Mouse (Mus musculus): ENCODE data around the gene Mdga2. TPM values are rescaled to one million over a fixed set of nuclear protein-coding genes. Genes with fewer than 3 reads are reported as not detected.

The Mdga2 gene
- polyA plus RNA-seq, 1 experiment from 2014 or later, result 4.7 TPM

DNA sequence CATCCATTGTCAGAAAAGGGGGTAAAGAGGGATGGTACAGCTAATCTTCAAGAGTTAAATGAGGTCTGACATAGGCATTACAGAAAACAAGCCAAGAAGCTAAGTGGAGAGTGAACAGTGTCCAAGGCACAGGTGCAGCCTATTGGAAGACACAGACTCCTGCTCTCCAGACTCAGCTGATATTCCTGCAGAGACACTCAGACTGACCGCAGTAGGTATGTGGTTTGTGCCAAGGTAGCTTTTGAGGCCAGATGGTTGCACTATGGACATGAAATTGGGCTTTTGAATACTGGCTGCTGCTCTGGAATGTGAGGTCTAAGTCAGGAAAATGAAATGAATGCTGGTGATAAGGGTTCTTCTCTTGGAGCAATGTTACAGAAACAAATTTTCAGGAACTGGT is 44.2 kb downstream of the Mdga2 start:
- no peak overlapping the region for H3K4me3 ChIP-seq (ENCODE audit: low read depth, low read length)
- 86% methylated on average over 1 of the region's 1 CpGs for WGBS
- H3K4me2 ChIP-seq (ENCODE audit: low read depth, low read length, severe bottlenecking), result no peak overlapping the region
- no peaks in the 10 kb centered on the region for H3K27me3 ChIP-seq (ENCODE audit: control insufficient read depth, insufficient read depth, low read length)
- no peak overlapping the region for H3K9ac ChIP-seq (ENCODE audit: low read length)
- no peaks in the 10 kb centered on the region for H3K4me1 ChIP-seq (replicated peaks; ENCODE audit: control insufficient read depth, insufficient read depth, low read length)
- no peak for ATAC-seq (replicated peaks; ENCODE audit: low FRiP score)
- no peak overlapping the region for H3K27ac ChIP-seq (ENCODE audit: low read depth, low read length)
- H3K36me3 ChIP-seq (ENCODE audit: control insufficient read depth, insufficient read depth, low read length), result no peaks in the 10 kb centered on the region
- no peaks in the 10 kb centered on the region for H3K9me3 ChIP-seq (ENCODE audit: control insufficient read depth, low read length)
- DNase-seq (ENCODE audit: low spot score), result no peak

DNA sequence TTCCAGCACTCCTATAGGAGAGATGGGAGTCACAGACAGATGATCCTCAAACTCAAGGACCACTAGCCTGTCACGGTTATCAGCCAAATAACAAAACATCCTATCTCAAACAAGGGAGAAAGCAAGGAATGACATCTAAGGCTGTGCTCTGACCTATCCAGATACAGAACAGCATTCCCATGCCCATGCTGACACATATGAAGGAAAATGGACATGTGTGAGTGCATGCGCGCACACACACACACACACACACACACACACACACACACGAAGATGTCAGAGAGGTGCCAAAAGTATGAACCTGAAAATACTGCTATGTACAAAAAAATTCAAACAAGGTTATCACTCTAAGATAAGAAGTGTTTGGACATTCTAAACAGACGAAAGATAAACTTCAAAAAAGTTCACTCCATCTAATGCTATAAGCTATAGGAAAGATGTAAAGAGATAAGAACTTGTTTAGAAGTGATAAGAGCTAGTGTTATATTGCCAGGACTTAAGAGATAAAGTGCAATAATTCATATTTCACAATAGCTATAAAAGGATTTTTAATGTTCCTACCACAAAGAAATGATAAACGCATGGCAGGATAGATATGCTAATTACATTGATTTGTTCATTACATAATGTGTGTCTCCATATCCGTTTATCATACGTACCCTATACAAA is 65.6 kb downstream of the Mdga2 start:
- DNase-seq (ENCODE audit: low spot score) (no peak), ATAC-seq (replicated peaks; ENCODE audit: low FRiP score) (no peak)
- H3K36me3 ChIP-seq (ENCODE audit: control insufficient read depth, insufficient read depth, low read length), result no peaks in the 10 kb centered on the region
- H3K9ac ChIP-seq (ENCODE audit: low read length), result no peak overlapping the region
- WGBS, result 88% methylated on average over 8 of the region's 8 CpGs
- no peaks in the 10 kb centered on the region for H3K9me3 ChIP-seq (ENCODE audit: control insufficient read depth, low read length)
- H3K4me2 ChIP-seq (ENCODE audit: low read depth, low read length, severe bottlenecking), result no peak overlapping the region
- no peaks in the 10 kb centered on the region for H3K27me3 ChIP-seq (ENCODE audit: control insufficient read depth, insufficient read depth, low read length)
- H3K27ac ChIP-seq (ENCODE audit: low read depth, low read length), result no peak overlapping the region
- no peaks in the 10 kb centered on the region for H3K4me1 ChIP-seq (replicated peaks; ENCODE audit: control insufficient read depth, insufficient read depth, low read length)
- H3K4me3 ChIP-seq (ENCODE audit: low read depth, low read length), result no peak overlapping the region

DNA sequence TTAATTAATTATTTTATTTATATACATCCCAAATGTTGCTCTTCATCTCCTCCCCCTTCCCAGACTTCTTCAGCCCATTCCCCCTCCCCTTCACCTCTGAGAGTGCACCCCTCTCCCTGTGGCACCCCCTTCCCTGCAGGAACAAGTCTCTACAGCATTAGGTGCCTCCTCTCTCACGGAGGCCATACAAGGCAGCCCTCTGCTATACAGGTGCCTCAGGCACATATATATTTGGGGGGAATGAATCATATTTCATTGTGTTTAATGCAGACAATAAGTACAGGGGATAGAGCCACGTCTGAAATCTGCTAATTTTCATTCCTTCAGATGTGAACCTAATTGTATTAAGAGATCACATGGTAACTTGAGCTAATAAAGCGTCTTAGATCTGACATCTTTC is 69.3 kb downstream of the Mdga2 start:
- Histone ChIP-seq H3K4me3 (ENCODE audit: low read depth, low read length) (no peak overlapping the region), H3K27me3 (ENCODE audit: control insufficient read depth, insufficient read depth, low read length) (no peaks in the 10 kb centered on the region), H3K36me3 (ENCODE audit: control insufficient read depth, insufficient read depth, low read length) (no peaks in the 10 kb centered on the region), H3K27ac (ENCODE audit: low read depth, low read length) (no peak overlapping the region), H3K9me3 (ENCODE audit: control insufficient read depth, low read length) (no peaks in the 10 kb centered on the region), H3K4me1 (replicated peaks; ENCODE audit: control insufficient read depth, insufficient read depth, low read length) (no peaks in the 10 kb centered on the region), H3K9ac (ENCODE audit: low read length) (no peak overlapping the region), H3K4me2 (ENCODE audit: low read depth, low read length, severe bottlenecking) (no peak overlapping the region)
- ATAC-seq (replicated peaks; ENCODE audit: low FRiP score) (no peak), DNase-seq (ENCODE audit: low spot score) (no peak)
- 62% methylated on average over 3 of the region's 3 CpGs for WGBS

DNA sequence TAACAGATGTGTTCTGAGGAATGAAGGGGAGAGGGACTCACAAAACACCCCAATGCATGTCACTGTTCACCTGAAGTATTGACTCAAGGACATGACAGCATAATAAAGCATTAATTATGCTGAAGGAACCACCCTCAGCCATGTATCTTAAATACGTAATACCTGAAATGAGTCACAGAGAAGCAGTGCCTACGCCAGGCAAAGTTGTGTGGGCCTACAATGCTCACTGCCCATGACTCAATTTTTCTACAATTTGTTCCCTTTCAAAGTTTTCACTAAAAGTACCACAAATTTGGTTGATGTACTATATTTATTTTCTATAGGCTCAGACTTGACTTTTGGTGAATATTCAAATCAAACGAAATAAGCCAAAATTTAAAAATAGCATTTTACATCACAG is 80.7 kb downstream of the Mdga2 start:
- Histone ChIP-seq H3K4me3 (ENCODE audit: low read depth, low read length) (no peak overlapping the region), H3K9me3 (ENCODE audit: control insufficient read depth, low read length) (no peaks in the 10 kb centered on the region), H3K4me2 (ENCODE audit: low read depth, low read length, severe bottlenecking) (no peak overlapping the region), H3K36me3 (ENCODE audit: control insufficient read depth, insufficient read depth, low read length) (no peaks in the 10 kb centered on the region), H3K27me3 (ENCODE audit: control insufficient read depth, insufficient read depth, low read length) (no peaks in the 10 kb centered on the region), H3K4me1 (replicated peaks; ENCODE audit: control insufficient read depth, insufficient read depth, low read length) (no peaks in the 10 kb centered on the region), H3K9ac (ENCODE audit: low read length) (no peak overlapping the region), H3K27ac (ENCODE audit: low read depth, low read length) (no peak overlapping the region)
- WGBS, result 88% methylated on average over 3 of the region's 3 CpGs
- ATAC-seq (replicated peaks; ENCODE audit: low FRiP score), result no peak
- no peak for DNase-seq (ENCODE audit: low spot score)

DNA sequence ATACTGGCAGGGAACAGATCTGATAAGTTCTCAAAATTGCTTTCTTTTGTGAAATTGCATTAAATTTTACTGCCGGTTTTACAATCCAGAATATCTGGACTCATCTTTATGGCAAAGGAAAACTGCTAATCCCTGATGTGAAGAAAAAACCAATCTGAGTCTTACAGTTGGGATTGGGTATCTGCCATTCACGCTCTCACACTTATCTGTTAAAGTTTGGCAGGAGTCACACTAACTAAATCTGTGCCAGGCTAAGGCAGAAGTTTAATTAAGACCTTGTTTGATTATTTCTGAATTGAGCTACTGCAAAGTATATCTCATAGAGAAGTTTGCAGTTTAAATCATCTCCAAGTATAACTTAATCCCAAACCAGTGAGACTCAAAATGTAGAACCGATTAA is 82.2 kb downstream of the Mdga2 start:
- no peak overlapping the region for H3K27ac ChIP-seq (ENCODE audit: low read depth, low read length)
- H3K36me3 ChIP-seq (ENCODE audit: control insufficient read depth, insufficient read depth, low read length), result no peaks in the 10 kb centered on the region
- no peak overlapping the region for H3K9ac ChIP-seq (ENCODE audit: low read length)
- H3K4me2 ChIP-seq (ENCODE audit: low read depth, low read length, severe bottlenecking), result no peak overlapping the region
- H3K4me1 ChIP-seq (replicated peaks; ENCODE audit: control insufficient read depth, insufficient read depth, low read length), result no peaks in the 10 kb centered on the region
- H3K9me3 ChIP-seq (ENCODE audit: control insufficient read depth, low read length), result no peaks in the 10 kb centered on the region
- DNase-seq (ENCODE audit: low spot score), result no peak
- no peak for ATAC-seq (replicated peaks; ENCODE audit: low FRiP score)
- no peaks in the 10 kb centered on the region for H3K27me3 ChIP-seq (ENCODE audit: control insufficient read depth, insufficient read depth, low read length)
- H3K4me3 ChIP-seq (ENCODE audit: low read depth, low read length), result no peak overlapping the region
- WGBS, result 92% methylated on average over 3 of the region's 3 CpGs

DNA sequence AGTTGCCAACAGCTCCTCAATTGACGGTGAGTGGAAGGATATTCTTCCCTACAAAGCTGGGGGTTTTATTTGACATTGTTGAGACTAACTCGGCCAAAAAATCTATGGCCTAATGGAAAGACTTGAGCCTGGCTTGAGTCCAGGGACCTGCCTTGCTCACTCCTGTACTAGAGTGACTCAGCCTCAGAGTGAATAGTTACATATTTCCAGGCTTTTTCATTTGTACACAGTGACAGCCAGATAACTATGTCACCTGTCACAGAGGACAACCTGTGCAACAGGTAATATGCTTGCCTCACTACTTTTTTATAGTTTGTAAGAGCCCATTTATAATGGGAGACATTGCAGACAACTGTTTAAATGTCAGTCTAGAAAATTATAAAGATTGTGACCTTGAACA is 94.9 kb downstream of the Mdga2 start:
- ATAC-seq (replicated peaks; ENCODE audit: low FRiP score), result no peak
- H3K9me3 ChIP-seq (ENCODE audit: control insufficient read depth, low read length), result no peaks in the 10 kb centered on the region
- no peak for DNase-seq (ENCODE audit: low spot score)
- no peak overlapping the region for H3K4me3 ChIP-seq (ENCODE audit: low read depth, low read length)
- no peak overlapping the region for H3K27ac ChIP-seq (ENCODE audit: low read depth, low read length)
- no peak overlapping the region for H3K4me2 ChIP-seq (ENCODE audit: low read depth, low read length, severe bottlenecking)
- 90% methylated on average over 2 of the region's 2 CpGs for WGBS
- H3K36me3 ChIP-seq (ENCODE audit: control insufficient read depth, insufficient read depth, low read length), result no peaks in the 10 kb centered on the region
- H3K27me3 ChIP-seq (ENCODE audit: control insufficient read depth, insufficient read depth, low read length), result no peaks in the 10 kb centered on the region
- H3K4me1 ChIP-seq (replicated peaks; ENCODE audit: control insufficient read depth, insufficient read depth, low read length), result no peaks in the 10 kb centered on the region
- H3K9ac ChIP-seq (ENCODE audit: low read length), result no peak overlapping the region

DNA sequence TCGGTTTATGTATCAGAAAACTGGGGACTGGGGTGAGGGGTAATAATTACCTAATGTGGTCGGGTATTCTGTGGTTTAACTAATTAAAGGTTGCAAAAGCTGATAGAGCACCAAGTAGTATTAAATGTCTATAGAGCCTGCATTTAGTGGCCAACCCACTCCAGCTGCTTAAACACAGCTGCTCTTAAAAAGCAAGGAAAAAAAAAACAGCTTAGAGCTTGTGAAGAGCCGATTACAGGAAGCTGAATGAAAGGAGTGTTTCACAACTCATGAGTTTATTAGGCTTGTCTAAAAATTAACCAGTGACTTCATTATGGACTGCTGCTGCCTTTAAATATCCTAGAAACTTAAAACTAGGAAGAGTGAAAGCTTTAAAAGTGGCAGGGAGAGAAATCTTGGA is 98.5 kb downstream of the Mdga2 start:
- DNase-seq (ENCODE audit: low spot score), result no peak
- H3K27ac ChIP-seq (ENCODE audit: low read depth, low read length), result no peak overlapping the region
- 34% methylated on average over 3 of the region's 3 CpGs for WGBS
- H3K4me2 ChIP-seq (ENCODE audit: low read depth, low read length, severe bottlenecking), result no peak overlapping the region
- no peak overlapping the region for H3K9ac ChIP-seq (ENCODE audit: low read length)
- H3K27me3 ChIP-seq (ENCODE audit: control insufficient read depth, insufficient read depth, low read length), result no peaks in the 10 kb centered on the region
- H3K4me3 ChIP-seq (ENCODE audit: low read depth, low read length), result no peak overlapping the region
- H3K4me1 ChIP-seq (replicated peaks; ENCODE audit: control insufficient read depth, insufficient read depth, low read length), result no peaks in the 10 kb centered on the region
- no peaks in the 10 kb centered on the region for H3K9me3 ChIP-seq (ENCODE audit: control insufficient read depth, low read length)
- no peak for ATAC-seq (replicated peaks; ENCODE audit: low FRiP score)
- H3K36me3 ChIP-seq (ENCODE audit: control insufficient read depth, insufficient read depth, low read length), result no peaks in the 10 kb centered on the region

DNA sequence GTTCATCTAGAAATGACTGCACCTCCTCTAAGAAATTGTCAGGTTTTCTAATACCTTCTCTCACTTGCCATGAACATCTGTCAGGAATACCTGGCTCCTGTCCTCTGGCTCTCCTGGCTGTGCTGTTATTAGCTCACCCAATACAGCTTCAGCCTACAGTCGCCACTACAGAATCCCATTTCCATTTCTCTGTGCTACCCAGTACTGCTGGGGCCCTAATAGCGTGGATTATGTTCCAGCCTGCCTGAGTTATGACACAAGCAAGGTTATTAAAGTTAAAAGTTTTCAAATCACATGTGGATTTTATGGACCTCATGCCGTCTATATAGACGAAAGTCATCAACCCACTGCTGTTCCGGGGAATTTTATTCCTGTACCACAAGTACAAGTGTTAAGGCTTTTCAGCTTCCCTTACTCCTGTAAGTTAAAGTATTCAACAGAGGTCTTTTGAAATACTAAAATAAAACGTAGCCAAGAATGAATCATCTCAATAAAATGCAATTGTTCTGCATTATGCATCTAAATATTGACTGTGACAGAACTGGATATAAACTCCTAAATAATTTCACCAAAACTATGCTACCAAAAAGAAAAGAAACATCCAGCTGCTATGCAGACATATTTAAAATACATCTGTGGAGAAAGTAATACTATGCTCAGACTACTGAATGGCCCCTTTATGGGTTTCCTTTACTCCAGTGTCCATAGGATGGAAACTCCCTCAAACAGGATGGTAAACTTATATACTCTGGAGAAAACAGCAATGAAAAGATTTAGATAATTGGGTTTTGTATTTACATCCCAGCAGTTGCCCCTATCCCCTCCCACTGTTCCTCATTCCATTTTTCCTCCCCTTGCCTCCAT is 103.5 kb downstream of the Mdga2 start:
- H3K9me3 ChIP-seq (ENCODE audit: control insufficient read depth, low read length), result no peaks in the 10 kb centered on the region
- H3K27ac ChIP-seq (ENCODE audit: low read depth, low read length), result no peak overlapping the region
- no peak overlapping the region for H3K4me3 ChIP-seq (ENCODE audit: low read depth, low read length)
- no peaks in the 10 kb centered on the region for H3K27me3 ChIP-seq (ENCODE audit: control insufficient read depth, insufficient read depth, low read length)
- H3K4me2 ChIP-seq (ENCODE audit: low read depth, low read length, severe bottlenecking), result no peak overlapping the region
- no peaks in the 10 kb centered on the region for H3K36me3 ChIP-seq (ENCODE audit: control insufficient read depth, insufficient read depth, low read length)
- no peak for DNase-seq (ENCODE audit: low spot score)
- no peak overlapping the region for H3K9ac ChIP-seq (ENCODE audit: low read length)
- no peaks in the 10 kb centered on the region for H3K4me1 ChIP-seq (replicated peaks; ENCODE audit: control insufficient read depth, insufficient read depth, low read length)
- ATAC-seq (replicated peaks; ENCODE audit: low FRiP score), result no peak
- WGBS, result 87% methylated on average over 6 of the region's 6 CpGs

DNA sequence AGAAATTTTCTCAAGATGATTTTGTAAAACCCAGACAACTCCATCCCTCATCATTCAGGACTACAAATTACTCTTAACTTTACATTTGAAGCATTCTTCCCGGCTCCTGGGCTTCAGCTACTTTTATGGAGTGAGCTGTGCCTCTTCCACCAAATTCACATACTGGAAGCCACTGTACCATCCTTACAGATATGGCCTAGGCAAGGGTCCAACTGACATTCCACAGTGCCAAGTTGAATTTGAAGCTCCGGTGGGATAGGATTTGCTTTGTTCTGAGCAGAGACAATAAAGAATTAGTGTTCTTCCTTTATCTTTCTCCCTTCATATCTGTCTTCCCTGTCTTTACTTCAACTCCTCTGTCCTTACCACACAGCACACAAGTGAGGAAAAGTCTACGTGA is 118.2 kb downstream of the Mdga2 start:
- H3K9ac ChIP-seq (ENCODE audit: low read length), result no peak overlapping the region
- H3K27me3 ChIP-seq (ENCODE audit: control insufficient read depth, insufficient read depth, low read length), result no peaks in the 10 kb centered on the region
- H3K9me3 ChIP-seq (ENCODE audit: control insufficient read depth, low read length), result no peaks in the 10 kb centered on the region
- no peaks in the 10 kb centered on the region for H3K36me3 ChIP-seq (ENCODE audit: control insufficient read depth, insufficient read depth, low read length)
- H3K27ac ChIP-seq (ENCODE audit: low read depth, low read length), result no peak overlapping the region
- DNase-seq (ENCODE audit: low spot score) (no peak), ATAC-seq (replicated peaks; ENCODE audit: low FRiP score) (no peak)
- 91% methylated on average over 3 of the region's 3 CpGs for WGBS
- no peaks in the 10 kb centered on the region for H3K4me1 ChIP-seq (replicated peaks; ENCODE audit: control insufficient read depth, insufficient read depth, low read length)
- no peak overlapping the region for H3K4me2 ChIP-seq (ENCODE audit: low read depth, low read length, severe bottlenecking)
- no peak overlapping the region for H3K4me3 ChIP-seq (ENCODE audit: low read depth, low read length)

All from forebrain, embryonic 11.5 days (tissue).